Mouse (Mus musculus) olfactory bulb, adult 2 months (tissue): ENCODE data around the gene Uhmk1.

Source experiments
- CTCF ChIP-seq: fragments of 200-500 bp; IDR thresholded peaks from 2 replicates; pipeline ENCODE4 v1.5.1; 2012; ENCODE audit warnings: low read depth, mild to moderate bottlenecking, low read length, moderate library complexity; ENCODE audit not compliant: insufficient read depth
- POLR2A ChIP-seq: fragments of 200-500 bp; IDR thresholded peaks from 2 replicates; pipeline ENCODE4 v1.6.1; 2012; ENCODE audit warnings: mild to moderate bottlenecking, low read depth, low read length, moderate library complexity; ENCODE audit not compliant: insufficient read depth

DNA sequence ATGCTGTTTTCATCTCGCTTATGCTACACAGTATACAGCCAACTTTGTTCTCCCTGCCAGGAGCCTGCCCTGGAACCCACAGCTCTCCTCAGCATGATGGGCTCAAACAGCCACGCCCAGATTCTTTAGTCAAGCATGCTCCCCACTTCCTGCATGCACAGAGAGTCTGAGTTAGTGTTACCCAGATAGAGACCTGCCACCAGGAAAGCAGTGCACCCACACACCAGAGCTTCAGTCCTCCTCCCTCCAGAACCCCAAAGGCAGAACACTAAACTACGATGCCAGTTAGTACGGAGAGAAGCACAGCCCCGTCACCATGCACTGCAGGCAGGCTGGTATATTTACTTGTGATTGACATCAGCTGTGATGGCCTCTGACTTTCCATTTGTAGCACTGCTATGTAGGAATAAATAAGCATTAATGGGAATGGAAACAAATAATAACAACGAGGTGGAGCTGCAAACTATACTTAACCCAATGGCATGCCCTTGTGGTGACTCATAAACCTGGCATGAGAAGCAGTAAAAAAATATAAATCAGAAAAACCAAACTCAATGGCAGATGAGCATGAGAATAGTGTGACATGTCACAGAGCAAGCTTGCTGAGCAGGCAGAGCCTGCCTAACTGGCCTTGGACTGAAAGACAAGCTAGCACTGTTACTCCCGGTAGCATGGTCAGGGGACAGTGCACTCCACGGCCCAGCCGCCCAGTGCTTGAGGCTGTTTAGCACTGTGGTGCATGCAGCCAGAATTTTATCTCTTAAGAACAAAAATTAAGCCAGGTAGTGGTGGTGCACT is 67.3 kb downstream of the Uhmk1 start:
- TF ChIP-seq POLR2A (no peak), CTCF (no peak)
